Mouse (Mus musculus): ENCODE results near the gene Mafk. TPM values are rescaled to one million over a fixed set of nuclear protein-coding genes. Genes with fewer than 3 reads are reported as not detected.
A peak's percentile ranks its signal among the peaks of the same experiment; 100 is the strongest.
"Not testable (repeated sequence)": the region's sequence is repeated elsewhere in the genome, so short reads cannot be mapped to it uniquely, and the experiment has no call there.

Mafk gene
- 18.2 and 18.8 TPM in 2 replicates for polyA plus RNA-seq (2015; fragmentation: Nextera tagmentation; extraction: Ambion mirVana)

GRCm38 (mm10) chr5:139791227-139792158, at the start of gene Mafk:
Gene Mafk, plus strand, starts transcription at chr5:139791513.
- Histone ChIP-seq H3K36me3 (replicated peaks) (no peaks in the 10 kb centered on the region), H3K9me3 (no peaks in the 10 kb centered on the region), H3K27ac (peak within 1 kb of the TSS; percentile 67; the same call in 1 of the 2 replicates), H3K9ac (peak within 1 kb of the TSS; percentile 60), H3K27me3 (replicated peaks) (no peaks in the 10 kb centered on the region), H3K4me1 (peaks cover 26% of the 10 kb centered on the region), H3K4me2 (peak within 1 kb of the TSS; percentile 100), H3K4me3 (peak within 1 kb of the TSS; percentile 84)
- peak; percentile 84 for ATAC-seq (replicated peaks)
- WGBS = 1% methylated on average over 92 of the region's 92 CpGs

GRCm38 (mm10) chr5:139742640-139743039, 48.7 kb upstream of the Mafk start:
- WGBS = 53% methylated on average over 3 of the region's 3 CpGs
- not testable (repeated sequence) for H3K27ac ChIP-seq, H3K4me1 ChIP-seq

DNA sequence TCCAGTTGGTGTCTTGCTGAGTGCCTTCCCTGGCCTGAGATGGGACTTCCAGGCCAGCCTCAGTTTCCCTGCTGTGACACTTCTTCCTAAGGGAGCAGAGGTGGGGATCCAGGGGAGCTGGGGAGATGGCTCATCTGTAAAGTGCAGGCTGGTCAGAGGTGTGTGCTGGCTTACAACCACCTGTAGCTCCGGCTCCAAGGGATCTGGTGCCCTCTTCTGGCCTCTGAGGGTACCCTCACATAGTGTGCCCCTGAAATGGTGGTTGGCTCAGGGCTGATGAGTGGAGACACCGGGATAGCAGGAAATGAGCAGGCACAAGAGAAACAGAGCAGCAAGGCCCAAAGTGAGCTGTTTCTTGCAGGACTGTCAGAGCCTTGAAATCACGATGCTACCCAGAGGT, 45.5 kb upstream of the Mafk start:
- Histone ChIP-seq H3K9me3 (no peaks in the 10 kb centered on the region), H3K4me3 (no peak overlapping the region), H3K27ac (no peak overlapping the region), H3K4me1 (no peaks in the 10 kb centered on the region), H3K36me3 (replicated peaks) (no peaks in the 10 kb centered on the region; the same call in 1 of the 2 replicates), H3K9ac (no peak overlapping the region), H3K27me3 (replicated peaks) (no peaks in the 10 kb centered on the region), H3K4me2 (no peak overlapping the region)
- WGBS = 5% methylated on average over 3 of the region's 3 CpGs
- ATAC-seq (replicated peaks) = no peak

More at GRCm38 (mm10) chr5:139742640-139743039, 48.7 kb upstream of the Mafk start:
- not testable (repeated sequence) for H3K27me3 ChIP-seq (replicated peaks); H3K9me3 ChIP-seq; H3K36me3 ChIP-seq (replicated peaks); H3K4me3 ChIP-seq; H3K4me2 ChIP-seq; ATAC-seq (replicated peaks); H3K9ac ChIP-seq

DNA sequence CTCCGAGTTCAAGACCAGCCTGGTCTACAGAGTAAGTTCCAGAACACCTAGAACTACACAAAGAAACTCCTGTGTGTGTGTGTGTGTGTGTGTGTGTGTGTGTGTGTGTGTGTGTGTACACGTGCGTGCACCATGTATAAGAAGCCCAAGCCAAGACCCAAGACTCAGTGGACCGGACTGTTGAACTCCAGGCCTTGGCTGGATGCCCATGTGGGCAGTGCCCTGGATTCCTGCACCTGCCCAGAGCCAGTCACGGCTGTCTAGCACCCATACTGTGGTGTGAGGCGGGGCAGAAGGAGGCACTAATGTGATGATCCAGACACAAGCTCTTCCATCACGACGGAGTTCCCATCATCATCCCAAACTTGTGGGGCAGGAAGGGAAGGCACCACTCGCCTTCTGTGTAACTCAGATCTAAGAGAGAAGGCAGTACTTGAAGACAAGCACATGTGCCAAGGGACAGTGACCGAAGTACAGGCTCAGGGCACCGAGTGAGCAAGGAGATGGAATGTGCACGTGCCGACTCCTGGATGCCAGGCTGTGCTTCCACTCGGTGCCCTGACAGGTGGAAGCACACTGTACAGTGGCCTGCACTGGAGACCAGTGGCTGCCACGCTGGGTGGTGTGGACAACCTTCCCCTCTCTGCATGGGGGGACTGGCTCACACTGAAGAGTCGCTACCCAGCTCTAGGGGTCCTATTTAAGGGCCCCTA, 41.7 kb upstream of the Mafk start:
- no peak for ATAC-seq (replicated peaks)
- Histone ChIP-seq H3K9me3 (no peaks in the 10 kb centered on the region), H3K27ac (no peak overlapping the region), H3K27me3 (replicated peaks) (no peaks in the 10 kb centered on the region), H3K4me2 (no peak overlapping the region), H3K9ac (no peak overlapping the region), H3K36me3 (replicated peaks) (peaks cover 6% of the 10 kb centered on the region), H3K4me3 (no peak overlapping the region), H3K4me1 (no peaks in the 10 kb centered on the region)
- WGBS = 88% methylated on average over 16 of the region's 16 CpGs

- Histone ChIP-seq H3K9ac (no peak overlapping the region), H3K4me3 (no peak overlapping the region), H3K27me3 (replicated peaks) (no peaks in the 10 kb centered on the region), H3K36me3 (replicated peaks) (peaks cover 13% of the 10 kb centered on the region), H3K27ac (no peak overlapping the region), H3K4me1 (no peaks in the 10 kb centered on the region), H3K4me2 (no peak overlapping the region), H3K9me3 (no peaks in the 10 kb centered on the region)
- ATAC-seq (replicated peaks) = peak; percentile 27; the same call in 1 of the 2 replicates
Measured at GRCm38 (mm10) chr5:139750535-139750934, 40.8 kb upstream of the Mafk start.

DNA sequence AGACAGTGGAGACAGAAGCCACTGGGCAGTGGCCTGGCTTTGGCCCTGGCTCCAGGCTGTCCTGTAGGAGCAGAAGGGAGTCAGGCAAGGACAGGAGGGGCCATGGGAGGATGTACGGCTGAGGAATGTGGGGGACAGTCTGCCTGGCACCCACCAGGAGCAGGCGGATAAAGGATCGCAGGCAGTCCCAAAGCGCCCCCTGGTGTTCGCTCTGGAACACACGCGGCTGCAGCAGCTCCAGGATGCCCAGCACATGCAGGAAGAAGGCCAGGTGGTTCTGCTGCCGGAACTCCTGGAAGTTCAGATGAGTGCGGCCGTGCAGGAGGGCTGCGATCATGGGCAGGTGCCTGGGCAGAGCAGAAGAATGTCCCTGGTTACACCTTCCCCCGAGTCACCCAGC, 36.6 kb upstream of the Mafk start:
- Histone ChIP-seq H3K9me3 (no peaks in the 10 kb centered on the region), H3K9ac (no peak overlapping the region), H3K4me2 (no peak overlapping the region), H3K27ac (no peak overlapping the region), H3K4me1 (no peaks in the 10 kb centered on the region), H3K36me3 (replicated peaks) (peaks cover 33% of the 10 kb centered on the region), H3K27me3 (replicated peaks) (no peaks in the 10 kb centered on the region), H3K4me3 (no peak overlapping the region)
- 36% methylated on average over 12 of the region's 12 CpGs for WGBS
- peak; percentile 7; the same call in 1 of the 2 replicates for ATAC-seq (replicated peaks)

- peaks cover 45% of the 10 kb centered on the region for H3K36me3 ChIP-seq (replicated peaks)
- no peak for ATAC-seq (replicated peaks)
Measured at GRCm38 (mm10) chr5:139756135-139756534, 35.2 kb upstream of the Mafk start.

DNA sequence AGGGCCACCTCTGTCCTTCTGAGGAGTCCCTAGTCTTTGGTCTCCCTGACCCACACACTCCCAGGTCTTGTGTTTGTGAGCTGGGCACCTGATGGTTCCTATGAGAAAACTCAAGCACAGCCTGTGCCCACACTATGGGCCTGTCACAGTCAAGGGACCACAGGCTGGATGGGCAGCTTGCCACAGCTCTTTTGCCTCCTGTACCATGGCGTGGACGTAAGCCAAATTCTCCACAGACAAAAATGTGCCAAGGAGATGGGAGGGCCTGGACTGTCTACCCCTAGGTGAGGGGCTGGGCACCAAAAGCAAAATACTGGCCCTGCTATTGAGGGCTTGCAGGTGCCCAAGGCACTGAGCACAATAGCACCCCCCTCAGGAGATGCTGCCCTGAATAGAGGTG, 34.7 kb upstream of the Mafk start:
- H3K9me3 ChIP-seq = no peaks in the 10 kb centered on the region
- no peak overlapping the region for H3K4me2 ChIP-seq
- 94% methylated on average over 2 of the region's 2 CpGs for WGBS
- H3K4me3 ChIP-seq = no peak overlapping the region
- no peak overlapping the region for H3K27ac ChIP-seq
- ATAC-seq (replicated peaks) = no peak
- H3K4me1 ChIP-seq = no peaks in the 10 kb centered on the region
- no peaks in the 10 kb centered on the region for H3K27me3 ChIP-seq (replicated peaks)
- no peak overlapping the region for H3K9ac ChIP-seq
- peaks cover 48% of the 10 kb centered on the region for H3K36me3 ChIP-seq (replicated peaks)

More at GRCm38 (mm10) chr5:139756135-139756534, 35.2 kb upstream of the Mafk start:
- H3K4me2 ChIP-seq = no peak overlapping the region
- H3K27ac ChIP-seq = no peak overlapping the region
- H3K4me3 ChIP-seq = no peak overlapping the region
- H3K4me1 ChIP-seq = no peaks in the 10 kb centered on the region
- H3K9me3 ChIP-seq = no peaks in the 10 kb centered on the region
- H3K9ac ChIP-seq = no peak overlapping the region
- WGBS = 88% methylated on average over 12 of the region's 12 CpGs
- H3K27me3 ChIP-seq (replicated peaks) = no peaks in the 10 kb centered on the region

DNA sequence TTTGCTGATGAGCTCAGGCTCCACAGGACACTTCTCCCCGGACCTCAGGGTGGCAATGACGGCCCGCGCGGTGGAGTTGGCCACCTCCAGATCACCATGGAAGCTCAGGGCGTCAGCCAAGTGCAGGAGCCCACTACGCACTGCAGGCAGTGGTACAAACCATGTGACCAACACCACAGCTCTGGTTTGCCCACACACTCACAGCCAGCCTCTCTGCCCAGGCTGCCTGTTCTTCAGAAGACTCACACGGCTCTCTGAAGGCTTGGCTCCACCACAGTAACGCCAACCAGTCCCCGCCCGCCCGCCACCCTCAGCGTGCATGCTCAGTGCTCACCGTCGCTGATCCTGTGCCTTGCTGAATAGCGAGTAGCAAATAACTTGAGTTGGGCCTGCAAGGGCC, 33.2 kb upstream of the Mafk start:
- H3K9me3 ChIP-seq = no peaks in the 10 kb centered on the region
- 88% methylated on average over 16 of the region's 16 CpGs for WGBS
- no peaks in the 10 kb centered on the region for H3K4me1 ChIP-seq
- peaks cover 57% of the 10 kb centered on the region for H3K36me3 ChIP-seq (replicated peaks)
- no peak for ATAC-seq (replicated peaks)
- H3K27me3 ChIP-seq (replicated peaks) = no peaks in the 10 kb centered on the region
- no peak overlapping the region for H3K9ac ChIP-seq
- H3K27ac ChIP-seq = no peak overlapping the region
- H3K4me3 ChIP-seq = no peak overlapping the region
- no peak overlapping the region for H3K4me2 ChIP-seq

- Histone ChIP-seq H3K9me3 (no peaks in the 10 kb centered on the region), H3K4me3 (no peak overlapping the region), H3K36me3 (replicated peaks) (peaks cover 77% of the 10 kb centered on the region), H3K9ac (no peak overlapping the region), H3K27me3 (replicated peaks) (no peaks in the 10 kb centered on the region), H3K27ac (no peak overlapping the region), H3K4me2 (no peak overlapping the region), H3K4me1 (no peaks in the 10 kb centered on the region)
- no peak for ATAC-seq (replicated peaks)
- 73% methylated on average over 11 of the region's 11 CpGs for WGBS
Measured at GRCm38 (mm10) chr5:139764296-139764695, 27.0 kb upstream of the Mafk start.

GRCm38 (mm10) chr5:139768216-139768615, 23.1 kb upstream of the Mafk start:
- Histone ChIP-seq H3K27me3 (replicated peaks) (no peaks in the 10 kb centered on the region), H3K4me2 (no peak overlapping the region), H3K4me3 (no peak overlapping the region), H3K9ac (no peak overlapping the region), H3K4me1 (no peaks in the 10 kb centered on the region), H3K36me3 (replicated peaks) (peaks cover 79% of the 10 kb centered on the region), H3K27ac (no peak overlapping the region), H3K9me3 (no peaks in the 10 kb centered on the region)
- no peak for ATAC-seq (replicated peaks)
- WGBS = 98% methylated on average over 8 of the region's 8 CpGs

GRCm38 (mm10) chr5:139775216-139775926, 15.9 kb upstream of the Mafk start, which contains the start of gene Ints1:
Gene Ints1, minus strand, starts transcription at chr5:139775674.
- peak within 1 kb of the TSS; percentile 96 for H3K4me3 ChIP-seq
- no peaks in the 10 kb centered on the region for H3K9me3 ChIP-seq
- 1% methylated on average over 55 of the region's 55 CpGs for WGBS
- peaks cover 25% of the 10 kb centered on the region for H3K36me3 ChIP-seq (replicated peaks)
- peak; percentile 93 for ATAC-seq (replicated peaks)
- no peaks in the 10 kb centered on the region for H3K27me3 ChIP-seq (replicated peaks)
- peak within 1 kb of the TSS; percentile 90 for H3K4me2 ChIP-seq
- peak within 1 kb of the TSS; percentile 67 for H3K27ac ChIP-seq
- peaks cover 12% of the 10 kb centered on the region for H3K4me1 ChIP-seq
- H3K9ac ChIP-seq = peak within 1 kb of the TSS; percentile 84

Measured in midbrain, embryonic 15.5 days (tissue).